Comparison of ENCODE assay signal across 1 mouse cellular context in genomic region chr3:89214681-89215411, GRCm38 (mm10).
TF ChIP-seq lines count a peak whose summit lies in the region.

Thbs3 (plus strand) TSS chr3:89215180.

TF ChIP-seq in MEL, 35 proteins besides CTCF, POLR2A, EP300 and RAD21 (continued from another document):
- TF ChIP-seq MAX (IDR thresholded peaks at IDR 0.05; ENCODE audit: low read length): no peak
- no peak for TF ChIP-seq USF2 (IDR thresholded peaks at IDR 0.05; ENCODE audit: borderline replicate concordance in 1 of 2, insufficient read depth in 1 of 2, low read depth in 1 of 2, low read length in 2 of 2)
- TF ChIP-seq MAZ (IDR thresholded peaks at IDR 0.05; ENCODE audit: low read depth, low read length): no peak
- TF ChIP-seq SMC3 (IDR thresholded peaks at IDR 0.05; ENCODE audit: low read depth, low read length): 0 out of 2 replicates have a peak, but pooled peaks have one; percentile 1
- no peak for TF ChIP-seq RCOR1 (IDR thresholded peaks at IDR 0.05; ENCODE audit: low read depth, low read length)
- TF ChIP-seq TCF12 (IDR thresholded peaks at IDR 0.05; ENCODE audit: low read depth, low read length): no peak
- TF ChIP-seq GATA1 (IDR thresholded peaks at IDR 0.05; ENCODE audit: low read depth, low read length): no peak
- TF ChIP-seq POLR2AphosphoS2 (IDR thresholded peaks at IDR 0.05; ENCODE audit: low read length): no peak
- no peak for TF ChIP-seq TAL1 (IDR thresholded peaks at IDR 0.05; ENCODE audit: low read length)
- no peak for TF ChIP-seq ZKSCAN1 (IDR thresholded peaks at IDR 0.05; ENCODE audit: low read depth, low read length)
- TF ChIP-seq USF1 (IDR thresholded peaks at IDR 0.05; ENCODE audit: low read depth, low read length): 0 out of 2 replicates have a peak, but pooled peaks have one; percentile 0
TF ChIP-seq in MEL: peak in this region for 5.
